Mouse (Mus musculus): Measurements from ENCODE around the gene Bcl9. TPM values are rescaled to one million over a fixed set of nuclear protein-coding genes. Genes with fewer than 3 reads are reported as not detected.

The Bcl9 gene
- total RNA-seq, 2 experiments from 2014 or later, result 0.66 to 5.4 TPM

GRCm38 (mm10) chr3:97238521-97238920 is 59.2 kb downstream of the Bcl9 start:
- no peak for ATAC-seq (replicated peaks; ENCODE audit: low FRiP score, low TSS enrichment, poor library complexity, severe bottlenecking)

DNA sequence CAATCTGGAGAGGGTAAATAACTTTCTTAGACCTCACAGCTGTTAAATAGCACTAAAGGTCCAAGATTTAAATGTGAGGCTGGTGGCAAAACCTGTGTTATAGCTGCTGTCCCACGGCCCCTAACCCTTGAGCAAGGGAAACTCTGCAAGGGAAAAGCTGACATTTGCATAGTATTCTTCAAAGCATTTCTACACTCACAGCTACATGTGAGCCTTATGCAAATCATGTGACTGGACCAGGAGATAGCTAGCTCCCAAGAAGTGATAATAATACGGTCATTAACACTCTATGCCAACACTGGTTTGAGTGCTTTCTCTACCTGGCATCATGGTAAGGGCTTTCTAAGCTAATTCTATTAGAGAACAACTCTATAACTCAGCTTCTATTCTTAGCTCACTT is 60.3 kb downstream of the Bcl9 start:
- no peak for ATAC-seq (replicated peaks; ENCODE audit: low FRiP score, low TSS enrichment, poor library complexity, severe bottlenecking)

DNA sequence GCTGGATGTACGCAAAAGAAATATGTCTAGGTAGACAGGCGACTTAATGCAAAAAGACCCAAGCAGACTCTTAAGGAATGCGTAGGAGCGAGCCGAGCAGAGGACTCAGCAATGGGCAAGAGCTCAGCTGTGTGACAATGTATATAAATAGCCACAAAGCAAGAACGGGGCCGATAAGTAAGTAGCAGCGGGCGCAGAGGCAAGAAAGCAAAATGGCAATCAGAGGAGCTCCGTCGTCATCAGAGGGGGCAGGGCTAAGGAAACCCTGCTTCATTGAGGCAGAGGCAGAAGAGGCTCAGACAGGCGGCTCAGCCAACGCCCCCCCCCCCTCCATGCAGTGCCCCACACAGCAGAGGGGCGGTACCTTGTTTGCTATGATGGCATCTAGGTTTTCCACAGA is 62.9 kb downstream of the Bcl9 start:
- ATAC-seq (replicated peaks; ENCODE audit: low FRiP score, low TSS enrichment, poor library complexity, severe bottlenecking), result no peak

DNA sequence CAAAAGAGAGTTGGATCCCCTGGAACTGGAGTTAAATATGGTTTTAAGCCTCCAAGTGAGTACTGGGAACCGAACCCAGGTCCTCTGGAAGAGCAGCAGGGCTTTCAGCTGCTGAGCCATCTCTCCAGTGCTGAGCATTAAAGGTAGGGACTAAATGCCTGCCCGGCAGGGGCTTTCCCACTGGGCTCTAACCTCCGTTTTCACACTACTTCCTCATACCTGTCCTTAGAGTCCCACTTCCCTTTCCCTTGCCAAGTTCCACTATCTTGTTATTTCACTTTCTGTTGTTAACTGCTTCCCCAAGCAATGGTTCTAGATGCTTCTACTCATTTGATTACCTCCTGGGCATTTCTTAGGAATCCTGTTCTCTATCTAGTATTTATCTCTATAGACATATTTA is 65.4 kb downstream of the Bcl9 start:
- no peak for ATAC-seq (replicated peaks; ENCODE audit: low FRiP score, low TSS enrichment, poor library complexity, severe bottlenecking)

GRCm38 (mm10) chr3:97231857-97232256 is 65.9 kb downstream of the Bcl9 start:
- ATAC-seq (replicated peaks; ENCODE audit: low FRiP score, low TSS enrichment, poor library complexity, severe bottlenecking), result no peak

- ATAC-seq (replicated peaks; ENCODE audit: low FRiP score, low TSS enrichment, poor library complexity, severe bottlenecking), result no peak
Measured at GRCm38 (mm10) chr3:97230631-97231404, 66.9 kb downstream of the Bcl9 start.

- ATAC-seq (replicated peaks; ENCODE audit: low FRiP score, low TSS enrichment, poor library complexity, severe bottlenecking), result no peak
Measured at GRCm38 (mm10) chr3:97228457-97228856, 69.3 kb downstream of the Bcl9 start.

DNA sequence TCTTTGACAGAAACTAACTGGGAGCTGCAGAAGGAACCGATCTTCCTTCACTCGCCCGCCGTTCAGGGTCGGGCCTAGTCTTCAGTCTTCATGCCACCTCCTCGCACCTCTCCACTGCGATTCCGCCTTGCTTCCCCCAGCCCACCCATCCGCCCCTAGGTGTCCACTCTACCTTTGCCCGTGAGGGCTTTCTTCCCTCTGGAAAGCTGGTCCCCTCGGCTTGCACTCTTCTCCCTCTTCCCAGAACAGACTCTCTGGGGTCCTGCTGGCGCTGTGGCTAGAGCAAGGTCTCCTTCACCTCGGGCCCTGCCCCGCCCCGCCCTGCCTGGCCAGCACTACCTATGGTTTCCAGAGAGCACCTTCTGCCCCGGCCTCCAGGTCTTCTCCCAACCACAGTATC is 69.7 kb downstream of the Bcl9 start:
- ATAC-seq (replicated peaks; ENCODE audit: low FRiP score, low TSS enrichment, poor library complexity, severe bottlenecking), result 0 out of 2 replicates have a peak, but pooled peaks have one; percentile 7

GRCm38 (mm10) chr3:97227259-97228005 is 70.3 kb downstream of the Bcl9 start:
- peak; percentile 88 for ATAC-seq (replicated peaks; ENCODE audit: low FRiP score, low TSS enrichment, poor library complexity, severe bottlenecking)

GRCm38 (mm10) chr3:97226719-97227118 is 71.0 kb downstream of the Bcl9 start:
- no peak for ATAC-seq (replicated peaks; ENCODE audit: low FRiP score, low TSS enrichment, poor library complexity, severe bottlenecking)

GRCm38 (mm10) chr3:97225231-97225630 is 72.5 kb downstream of the Bcl9 start:
- no peak for ATAC-seq (replicated peaks; ENCODE audit: low FRiP score, low TSS enrichment, poor library complexity, severe bottlenecking)

DNA sequence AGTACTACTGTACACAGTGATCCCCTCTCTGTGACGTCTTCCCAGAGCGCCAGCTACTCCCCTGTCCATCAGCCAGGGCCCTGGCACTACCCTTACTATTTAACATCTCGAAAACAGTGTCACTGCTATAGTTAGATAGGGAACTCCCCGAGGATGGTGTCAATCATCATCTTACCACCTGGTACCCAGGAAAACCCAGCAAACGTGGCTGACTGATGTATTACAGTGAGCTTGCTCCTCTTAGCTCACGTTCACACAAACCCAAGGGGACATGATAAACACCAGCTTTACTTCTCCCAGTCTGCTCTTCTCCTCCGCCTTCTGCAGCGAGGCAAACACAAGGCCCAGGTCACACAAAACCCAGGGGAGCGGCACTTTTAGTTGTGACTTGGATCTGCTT is 74.5 kb downstream of the Bcl9 start:
- ATAC-seq (replicated peaks; ENCODE audit: low FRiP score, low TSS enrichment, poor library complexity, severe bottlenecking), result no peak

- no peak for ATAC-seq (replicated peaks; ENCODE audit: low FRiP score, low TSS enrichment, poor library complexity, severe bottlenecking)
Measured at GRCm38 (mm10) chr3:97215526-97215925, 82.2 kb downstream of the Bcl9 start.

GRCm38 (mm10) chr3:97214439-97214838 is 83.3 kb downstream of the Bcl9 start:
- peak; percentile 22; the same call in 1 of the 2 replicates for ATAC-seq (replicated peaks; ENCODE audit: low FRiP score, low TSS enrichment, poor library complexity, severe bottlenecking)

DNA sequence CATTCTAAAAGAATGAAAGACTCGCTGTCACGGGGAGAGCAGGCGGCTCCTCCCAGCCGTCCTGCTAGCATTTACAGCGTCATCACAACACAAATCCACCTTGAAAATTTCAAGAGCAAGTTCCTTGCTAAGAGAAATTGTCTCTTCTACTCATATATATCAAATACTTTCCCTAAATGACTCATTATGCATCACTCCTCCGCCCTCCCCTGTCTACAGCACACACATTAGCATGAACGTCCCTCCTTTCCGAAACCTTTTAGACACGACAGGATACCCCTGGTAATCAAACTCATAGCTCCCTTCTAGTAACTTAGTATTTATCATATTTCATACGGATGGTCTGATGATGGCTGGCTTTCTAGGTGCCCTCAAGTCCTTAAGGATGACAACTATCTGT is 83.8 kb downstream of the Bcl9 start:
- no peak for ATAC-seq (replicated peaks; ENCODE audit: low FRiP score, low TSS enrichment, poor library complexity, severe bottlenecking)

- ATAC-seq (replicated peaks; ENCODE audit: low FRiP score, low TSS enrichment, poor library complexity, severe bottlenecking), result peak; percentile 37
Measured at GRCm38 (mm10) chr3:97211177-97211576, 86.5 kb downstream of the Bcl9 start.

GRCm38 (mm10) chr3:97209351-97209750 is 88.4 kb downstream of the Bcl9 start:
- ATAC-seq (replicated peaks; ENCODE audit: low FRiP score, low TSS enrichment, poor library complexity, severe bottlenecking), result no peak

DNA sequence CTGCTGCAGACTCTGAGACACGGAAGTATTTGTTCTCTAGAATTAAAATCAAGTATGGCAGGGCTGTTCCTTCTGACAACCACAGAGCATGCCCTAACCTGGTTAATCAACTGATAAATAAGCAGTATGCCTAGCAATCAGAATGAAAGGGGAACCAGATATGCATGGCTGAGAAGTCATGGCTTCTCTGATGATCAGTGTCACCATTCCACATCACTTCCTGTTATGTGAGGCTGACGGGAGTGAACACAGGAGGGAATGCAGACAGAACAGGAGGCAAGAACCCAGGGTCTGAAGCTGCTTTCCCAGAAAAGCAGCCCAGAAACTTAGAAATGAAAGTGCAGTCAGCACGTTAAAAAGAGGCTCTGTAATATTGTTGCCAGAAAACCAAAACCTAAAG is 91.2 kb downstream of the Bcl9 start:
- no peak for ATAC-seq (replicated peaks; ENCODE audit: low FRiP score, low TSS enrichment, poor library complexity, severe bottlenecking)

- ATAC-seq (replicated peaks; ENCODE audit: low FRiP score, low TSS enrichment, poor library complexity, severe bottlenecking), result no peak
Measured at GRCm38 (mm10) chr3:97203880-97204279, 93.8 kb downstream of the Bcl9 start.

GRCm38 (mm10) chr3:97201943-97202342 is 95.8 kb downstream of the Bcl9 start:
- ATAC-seq (replicated peaks; ENCODE audit: low FRiP score, low TSS enrichment, poor library complexity, severe bottlenecking), result peak; percentile 87

DNA sequence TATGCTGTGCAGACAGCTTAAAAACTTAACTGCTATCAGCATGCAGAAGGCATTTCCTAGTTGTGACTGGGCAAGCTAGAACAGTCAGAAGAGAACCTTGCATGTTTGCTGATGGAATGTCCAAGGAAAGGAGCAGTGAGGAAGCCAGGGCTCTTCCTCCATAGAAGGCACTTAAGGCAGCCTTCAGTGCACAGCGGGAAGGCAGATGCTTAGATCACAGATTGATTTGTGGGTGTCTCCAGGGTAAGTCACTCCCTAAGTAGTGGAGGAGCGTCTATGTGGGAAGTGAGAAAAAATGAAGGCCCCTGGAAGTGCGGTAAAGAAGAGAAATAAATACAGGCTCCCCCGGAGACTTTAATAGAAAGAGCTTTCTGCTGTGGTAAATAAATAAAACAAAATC is 98.5 kb downstream of the Bcl9 start:
- ATAC-seq (replicated peaks; ENCODE audit: low FRiP score, low TSS enrichment, poor library complexity, severe bottlenecking), result no peak
